Mouse (Mus musculus) testis, adult 2 months (tissue): ENCODE measurements at regions not wholly inside any gene's neighbourhood (a gene's known extent, or its start where the extent isn't known, plus 50 kb on each side); places are given as distances from the start of the nearest gene placed in this dataset.

Source experiments
- H3K27ac ChIP-seq: fragments of 200-500 bp; 2 replicates; pipeline ENCODE4 v1.5.1; 2012; ENCODE audit warnings: low read depth, low read length; ENCODE audit not compliant: control insufficient read depth, insufficient read depth
- H3K27me3 ChIP-seq: fragments of 200-500 bp; 2 replicates; pipeline ENCODE4 v1.6.1; 2012; ENCODE audit warnings: mild to moderate bottlenecking, low read length, moderate library complexity; ENCODE audit not compliant: control insufficient read depth, insufficient read depth
- H3K36me3 ChIP-seq: fragments of 200-500 bp; 2 replicates; pipeline ENCODE4 v1.6.1; 2012; ENCODE audit warnings: mild to moderate bottlenecking, low read length; ENCODE audit not compliant: control insufficient read depth, insufficient read depth
- H3K4me1 ChIP-seq: fragments of 200-500 bp; 2 replicates; pipeline ENCODE4 v1.6.1; 2012; ENCODE audit warnings: low read length; ENCODE audit not compliant: control insufficient read depth, insufficient read depth
- H3K4me3 ChIP-seq: fragments of 200-500 bp; 2 replicates; pipeline ENCODE4 v1.5.1; 2012; ENCODE audit warnings: low read depth, mild to moderate bottlenecking, low read length, moderate library complexity, mixed read lengths; ENCODE audit not compliant: control insufficient read depth
- CTCF ChIP-seq: fragments of 200-500 bp; IDR thresholded peaks from 2 replicates; pipeline ENCODE4 v1.5.1; 2012; ENCODE audit warnings: low read depth, mild to moderate bottlenecking, inconsistent platforms, low read length, moderate library complexity; ENCODE audit not compliant: control insufficient read depth, insufficient read depth, insufficient replicate concordance
- POLR2A ChIP-seq: fragments of 200-500 bp; IDR thresholded peaks from 2 replicates; pipeline ENCODE4 v1.6.1; 2012; ENCODE audit warnings: low read depth, mild to moderate bottlenecking, inconsistent platforms, low read length, moderate library complexity; ENCODE audit not compliant: control insufficient read depth

DNA sequence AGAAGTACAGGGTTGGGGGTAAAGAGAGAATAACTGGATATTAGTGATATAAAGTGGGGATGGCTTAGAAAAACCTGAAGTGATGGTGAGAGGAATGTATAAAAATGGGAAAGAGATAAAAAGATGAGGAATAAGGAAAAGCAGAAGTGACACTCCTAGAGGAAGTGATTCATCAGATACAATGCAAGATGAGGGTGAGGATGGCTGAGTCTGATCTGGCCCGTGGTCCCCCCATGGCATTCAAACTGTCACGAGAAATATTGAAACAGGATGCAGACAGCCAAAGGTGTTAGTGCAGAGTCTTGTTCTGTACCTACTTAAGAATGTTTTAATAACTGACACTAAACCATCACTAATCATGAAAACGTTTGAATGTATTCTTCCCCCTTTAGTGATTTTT lies 56.2 kb upstream of the Kitl start:
- H3K4me1 ChIP-seq = no peaks in the 10 kb centered on the region
- H3K4me3 ChIP-seq = no peak overlapping the region
- H3K27ac ChIP-seq = no peak overlapping the region
- no peak for TF ChIP-seq POLR2A
- no peak for TF ChIP-seq CTCF
- H3K27me3 ChIP-seq = no peaks in the 10 kb centered on the region
- no peaks in the 10 kb centered on the region for H3K36me3 ChIP-seq

DNA sequence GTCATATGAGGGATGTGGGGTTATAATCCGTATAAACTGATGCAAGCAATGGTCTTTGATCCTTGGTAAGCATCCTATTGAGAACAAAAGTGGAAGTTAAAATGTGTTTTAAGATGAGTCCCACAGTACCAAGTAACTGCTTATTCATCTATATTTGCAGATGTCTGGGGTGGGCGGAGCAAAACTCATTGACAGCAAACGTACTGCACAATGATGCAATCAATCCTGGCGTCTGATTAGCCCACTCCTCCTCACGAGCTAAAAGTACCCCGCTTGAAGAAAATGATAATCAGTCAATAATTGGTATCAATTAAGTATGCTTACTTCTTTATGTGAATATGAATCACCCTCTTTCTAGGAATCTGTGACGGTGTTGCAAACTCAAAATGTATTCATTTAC lies 62.9 kb upstream of the Kitl start:
- no peaks in the 10 kb centered on the region for H3K36me3 ChIP-seq
- TF ChIP-seq CTCF (no peak), POLR2A (no peak)
- H3K27me3 ChIP-seq = no peaks in the 10 kb centered on the region
- H3K4me1 ChIP-seq = no peaks in the 10 kb centered on the region
- no peak overlapping the region for H3K4me3 ChIP-seq
- no peak overlapping the region for H3K27ac ChIP-seq

GRCm38 (mm10) chr10:99951718-99952117 lies 63.7 kb upstream of the Kitl start:
- TF ChIP-seq CTCF (no peak), POLR2A (no peak)
- Histone ChIP-seq H3K4me1 (no peaks in the 10 kb centered on the region), H3K27me3 (no peaks in the 10 kb centered on the region), H3K4me3 (no peak overlapping the region), H3K36me3 (no peaks in the 10 kb centered on the region), H3K27ac (no peak overlapping the region)

DNA sequence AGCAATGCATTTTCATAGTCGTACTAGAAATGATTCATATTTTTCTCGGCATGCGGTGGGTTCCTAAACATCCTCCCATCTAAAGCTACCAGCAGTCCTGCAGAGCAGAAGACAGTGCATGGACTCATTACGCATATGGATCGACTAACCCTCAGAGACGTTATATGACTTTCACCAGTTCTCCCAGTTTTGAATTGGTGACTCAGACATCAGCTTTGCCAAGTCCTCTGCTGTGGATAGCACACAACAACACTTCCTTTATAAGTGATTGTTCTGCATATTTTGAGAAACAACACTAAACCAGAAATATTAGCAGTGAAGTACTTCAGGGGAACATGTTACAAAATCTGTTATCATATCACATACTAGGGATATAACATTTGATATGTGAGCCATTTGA lies 64.1 kb upstream of the Kitl start:
- TF ChIP-seq CTCF = no peak
- TF ChIP-seq POLR2A = no peak
- no peak overlapping the region for H3K27ac ChIP-seq

DNA sequence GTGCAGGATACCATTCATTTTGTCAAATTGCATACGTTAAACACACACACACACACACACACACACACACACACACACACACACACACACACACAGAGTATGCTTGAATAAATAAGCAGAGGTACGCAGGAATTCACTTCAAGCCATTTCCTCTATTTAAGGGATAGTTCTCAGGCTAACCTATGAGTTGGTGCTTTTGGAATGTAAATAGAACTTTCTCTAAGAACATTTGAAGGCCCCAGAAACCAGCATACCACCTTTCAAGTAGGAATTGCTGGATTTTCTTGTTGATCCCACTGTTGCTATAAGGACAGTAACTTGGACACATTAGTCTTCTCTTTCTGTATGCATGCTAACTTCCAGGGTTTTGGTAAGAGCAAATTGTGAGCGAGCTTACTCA lies 66.7 kb upstream of the Kitl start:
- no peaks in the 10 kb centered on the region for H3K36me3 ChIP-seq
- TF ChIP-seq CTCF = no peak
- TF ChIP-seq POLR2A = no peak
- no peaks in the 10 kb centered on the region for H3K4me1 ChIP-seq
- H3K27ac ChIP-seq = no peak overlapping the region
- no peak overlapping the region for H3K4me3 ChIP-seq
- H3K27me3 ChIP-seq = no peaks in the 10 kb centered on the region

More for the DNA sequence above, 64.1 kb upstream of the Kitl start:
- Histone ChIP-seq H3K36me3 (no peaks in the 10 kb centered on the region), H3K27me3 (no peaks in the 10 kb centered on the region), H3K4me1 (no peaks in the 10 kb centered on the region), H3K4me3 (no peak overlapping the region)

GRCm38 (mm10) chr10:99945418-99945817 lies 70.0 kb upstream of the Kitl start:
- TF ChIP-seq CTCF (no peak), POLR2A (no peak)
- H3K4me3 ChIP-seq = no peak overlapping the region
- no peak overlapping the region for H3K27ac ChIP-seq
- H3K36me3 ChIP-seq = no peaks in the 10 kb centered on the region
- no peaks in the 10 kb centered on the region for H3K27me3 ChIP-seq
- H3K4me1 ChIP-seq = no peaks in the 10 kb centered on the region

- Histone ChIP-seq H3K27ac (no peak overlapping the region), H3K36me3 (no peaks in the 10 kb centered on the region), H3K4me1 (no peaks in the 10 kb centered on the region), H3K4me3 (no peak overlapping the region), H3K27me3 (no peaks in the 10 kb centered on the region)
- TF ChIP-seq CTCF = no peak
- no peak for TF ChIP-seq POLR2A
These were observed 73.8 kb upstream of the Kitl start for GRCm38 (mm10) chr10:99941665-99942064.

DNA sequence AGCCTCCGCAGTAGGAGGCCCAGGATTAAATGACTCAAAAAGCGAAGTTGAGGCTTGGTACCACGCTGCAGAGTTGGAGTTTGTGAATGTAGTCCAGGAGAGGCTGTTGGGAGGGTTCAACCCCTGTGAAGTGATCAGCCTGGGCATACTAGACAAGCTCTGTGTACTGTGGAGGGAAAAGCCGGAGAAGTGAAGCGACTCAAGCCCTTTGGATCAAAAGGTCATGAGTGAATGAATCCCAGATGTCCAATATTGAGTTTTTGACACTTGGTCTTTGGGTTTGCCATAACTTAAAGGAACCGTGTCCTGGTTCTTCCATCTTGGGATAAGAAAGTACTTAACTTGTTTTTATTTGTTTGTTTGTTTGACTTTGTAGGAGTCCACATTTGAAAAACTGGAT lies 76.5 kb upstream of the Kitl start:
- Histone ChIP-seq H3K36me3 (no peaks in the 10 kb centered on the region), H3K27ac (no peak overlapping the region), H3K27me3 (no peaks in the 10 kb centered on the region), H3K4me3 (no peak overlapping the region), H3K4me1 (no peaks in the 10 kb centered on the region)
- no peak for TF ChIP-seq POLR2A
- no peak for TF ChIP-seq CTCF
